Mouse (Mus musculus) lung, adult 2 months (tissue): ENCODE data around the gene Gskip.

Source experiments
- CTCF ChIP-seq: fragments of 200-500 bp; IDR thresholded peaks from 2 replicates; pipeline ENCODE4 v1.5.1; 2011; ENCODE audit warnings: mild to moderate bottlenecking, low read length, control low read depth; ENCODE audit not compliant: insufficient read depth
- POLR2A ChIP-seq: fragments of 200-500 bp; IDR thresholded peaks from 2 replicates; pipeline ENCODE4 v1.6.1; 2011; ENCODE audit warnings: low read depth, mild to moderate bottlenecking, control low read depth, low read length, borderline replicate concordance; ENCODE audit errors: extremely low read depth

- TF ChIP-seq CTCF: no peak
- no peak for TF ChIP-seq POLR2A
Measured at GRCm38 (mm10) chr12:105688546-105688945, 3.9 kb downstream of the Gskip start.
